Mouse (Mus musculus): ENCODE data around the gene Trub1. TPM values are rescaled to one million over a fixed set of nuclear protein-coding genes. Genes with fewer than 3 reads are reported as not detected.

Trub1 gene
- total RNA-seq, 2 experiments from 2014 or later, result not detected

DNA sequence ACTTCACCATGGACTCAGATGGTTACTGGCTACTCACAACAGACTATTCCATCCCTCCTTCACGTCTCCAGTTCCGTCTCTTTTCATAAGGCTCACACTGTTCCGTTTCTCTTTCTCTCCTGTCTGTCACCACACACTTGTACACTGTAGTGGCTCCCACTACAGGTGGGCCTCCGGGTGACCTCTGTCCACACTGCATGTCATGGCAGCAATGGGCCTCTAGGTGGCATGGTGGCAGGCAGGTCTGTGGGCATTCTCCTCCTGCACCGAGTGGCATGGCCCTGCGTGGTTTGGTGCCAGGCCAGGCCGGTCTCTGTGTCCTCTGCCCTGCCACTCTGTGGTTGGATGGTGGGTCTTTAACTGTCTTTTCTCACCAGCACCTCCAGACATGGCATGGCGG lies 30.1 kb downstream of the Trub1 start:
- 0 out of 2 replicates have a peak, but pooled peaks have one; percentile 35 for ATAC-seq (replicated peaks; ENCODE audit: low FRiP score, poor library complexity, severe bottlenecking)

DNA sequence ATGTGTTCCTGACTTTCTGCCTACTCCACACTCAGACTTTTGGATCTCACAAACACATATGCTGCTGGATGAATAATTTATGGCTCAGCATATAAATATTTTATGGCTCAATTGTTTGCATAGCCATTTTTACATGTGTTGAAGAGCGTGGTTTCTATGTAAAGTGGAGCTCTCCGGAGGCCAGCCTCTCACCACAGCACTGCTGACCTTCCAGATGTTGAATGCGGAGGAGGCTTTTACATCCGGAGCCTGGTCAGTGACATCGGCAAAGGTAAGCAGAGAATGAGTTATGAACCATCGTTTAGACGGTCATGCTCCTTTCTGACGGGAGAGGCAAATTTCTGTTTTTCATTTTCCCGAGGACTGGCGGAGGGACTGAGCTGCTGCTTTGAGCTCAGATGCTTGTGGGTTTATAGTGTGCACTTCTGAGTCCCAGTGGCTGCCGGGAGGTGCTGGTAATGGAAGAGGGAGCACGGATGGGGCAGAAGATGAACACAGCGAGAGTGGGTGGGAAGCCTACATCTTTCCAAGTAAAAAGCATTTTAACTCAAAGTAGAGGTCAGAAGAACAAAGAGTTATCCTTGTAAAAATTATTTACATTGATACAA lies 34.4 kb downstream of the Trub1 start:
- ATAC-seq (replicated peaks; ENCODE audit: low FRiP score, poor library complexity, severe bottlenecking), result no peak

DNA sequence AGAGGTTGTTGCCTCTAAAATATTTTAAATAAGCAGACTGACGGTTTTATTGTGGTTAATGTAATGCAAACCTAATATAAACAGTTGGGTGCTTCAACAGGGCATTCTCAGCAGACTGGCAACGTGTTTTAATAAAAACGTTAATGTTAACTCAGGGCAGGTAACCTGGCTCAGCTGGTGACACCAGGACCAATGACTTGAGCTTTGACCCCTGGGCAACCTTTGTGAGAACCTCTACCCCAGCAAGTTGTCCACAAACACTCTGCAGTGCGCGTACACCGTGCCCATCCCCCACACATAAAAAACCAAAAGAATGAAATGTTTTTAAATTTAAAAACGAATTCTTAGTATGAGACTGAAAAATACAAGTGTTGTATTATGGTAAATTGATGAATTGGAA lies 36.8 kb downstream of the Trub1 start:
- no peak for ATAC-seq (replicated peaks; ENCODE audit: low FRiP score, poor library complexity, severe bottlenecking)

DNA sequence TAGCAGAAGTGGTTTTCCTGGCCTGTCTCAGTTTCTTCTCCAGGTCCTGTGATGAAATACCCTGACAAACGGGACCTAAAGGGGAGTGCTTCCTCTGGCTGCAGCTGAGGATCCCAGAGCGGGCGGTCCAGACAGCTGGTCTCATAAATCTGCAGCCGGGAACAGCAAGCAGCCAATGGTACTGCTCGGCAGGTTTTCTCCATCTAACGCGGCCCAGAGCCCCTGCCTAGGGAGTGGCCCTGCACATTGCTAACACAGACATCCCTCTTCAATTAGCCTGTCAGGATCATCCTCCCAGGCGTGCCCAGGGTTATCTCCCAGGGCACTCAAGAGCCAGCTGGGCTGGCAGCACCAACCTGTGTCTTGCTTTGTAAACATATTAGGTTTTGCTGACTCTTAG lies 38.3 kb downstream of the Trub1 start:
- ATAC-seq (replicated peaks; ENCODE audit: low FRiP score, poor library complexity, severe bottlenecking), result no peak

DNA sequence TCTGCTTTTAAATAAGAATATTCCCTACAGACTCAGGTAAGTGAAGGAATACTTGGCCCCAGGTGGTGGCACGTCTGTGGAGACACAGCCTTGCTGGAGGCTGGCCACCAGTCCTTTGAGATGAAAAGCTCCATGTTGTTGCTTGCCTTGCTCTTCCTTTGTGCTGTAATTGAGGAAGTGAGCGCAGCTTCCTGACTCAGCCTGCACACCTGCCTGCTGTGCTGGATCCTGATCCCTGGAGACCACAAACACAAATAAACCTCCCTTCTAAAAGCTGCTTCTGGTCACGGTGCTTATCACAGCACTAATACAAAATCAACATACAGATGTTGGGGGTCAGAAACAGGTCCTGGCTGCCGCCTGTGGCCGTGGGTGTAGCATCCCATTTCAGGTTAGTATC lies 41.3 kb downstream of the Trub1 start:
- no peak for ATAC-seq (replicated peaks; ENCODE audit: low FRiP score, poor library complexity, severe bottlenecking)

DNA sequence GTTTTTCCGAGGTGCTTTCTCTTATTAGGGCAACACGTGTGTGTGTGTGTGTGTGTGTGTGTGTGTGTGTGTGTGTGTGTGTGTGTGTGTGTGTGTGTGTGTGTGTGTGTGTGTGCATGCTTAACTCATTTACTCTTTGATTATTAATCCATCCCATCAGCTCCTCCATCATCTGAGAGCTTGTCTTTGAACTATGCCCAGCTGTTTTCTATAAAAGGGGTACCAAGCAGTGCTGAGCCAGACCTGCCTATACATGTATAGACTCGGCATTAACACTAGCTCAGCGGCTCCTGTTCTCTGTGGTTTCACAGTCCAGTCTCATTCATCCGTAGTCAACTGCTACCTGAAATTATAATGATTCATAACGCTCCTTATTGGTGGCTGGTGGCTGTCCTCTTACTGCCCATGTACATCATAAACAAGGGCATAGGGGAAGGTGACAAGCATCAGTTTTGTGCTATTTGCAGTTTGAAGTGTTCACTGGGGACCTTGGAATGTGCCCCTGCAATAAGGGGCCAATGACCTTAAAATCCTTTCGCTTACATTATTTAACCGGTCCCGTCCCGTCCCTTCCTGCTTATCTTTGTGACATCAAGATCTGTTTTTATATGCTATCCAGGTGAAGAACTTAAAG lies 45.5 kb downstream of the Trub1 start:
- ATAC-seq (replicated peaks; ENCODE audit: low FRiP score, poor library complexity, severe bottlenecking), result no peak

DNA sequence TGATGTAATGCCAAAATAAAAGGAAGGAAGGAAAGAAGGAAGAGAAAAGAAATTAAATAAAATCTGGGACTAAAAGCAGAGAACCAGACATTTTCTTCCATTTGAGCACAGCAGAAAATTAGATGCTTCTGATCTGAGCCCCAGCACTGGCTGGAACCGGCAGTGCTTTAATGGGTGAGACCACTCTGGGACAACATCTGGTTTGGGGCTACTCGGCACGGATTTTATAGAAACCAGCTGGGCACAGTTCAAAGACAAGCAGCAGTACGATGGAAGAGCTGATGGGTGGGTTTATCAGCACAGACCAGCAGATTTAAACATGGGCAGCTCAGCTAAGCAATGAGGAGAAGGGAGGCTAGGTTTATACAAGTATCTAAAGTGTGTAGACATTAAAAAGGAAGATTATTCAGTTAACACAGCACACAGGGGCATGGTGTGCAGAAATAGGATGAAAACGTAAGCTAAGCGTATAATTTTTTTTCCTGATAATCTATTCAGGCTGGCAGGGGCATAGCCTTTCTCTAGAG lies 46.2 kb downstream of the Trub1 start:
- no peak for ATAC-seq (replicated peaks; ENCODE audit: low FRiP score, poor library complexity, severe bottlenecking)

DNA sequence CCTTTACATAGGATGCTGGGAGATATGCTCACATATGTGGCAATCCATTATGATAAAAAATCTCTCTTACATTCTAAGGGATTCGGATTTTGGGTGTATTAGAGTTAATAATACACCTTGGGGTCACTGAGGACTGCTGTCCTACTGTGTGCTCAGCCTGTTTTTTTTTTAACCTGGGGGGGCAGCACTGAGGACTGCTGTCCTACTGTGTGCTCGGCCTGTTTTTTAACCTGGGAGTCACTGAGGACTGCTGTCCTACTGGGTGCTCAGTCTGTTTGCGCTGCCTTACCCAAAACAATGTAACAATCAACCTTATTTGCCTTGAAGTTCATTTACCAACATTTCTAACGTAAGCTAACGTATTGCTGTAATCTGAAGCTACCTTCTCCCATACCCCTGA lies 47.5 kb downstream of the Trub1 start:
- no peak for ATAC-seq (replicated peaks; ENCODE audit: low FRiP score, poor library complexity, severe bottlenecking)

DNA sequence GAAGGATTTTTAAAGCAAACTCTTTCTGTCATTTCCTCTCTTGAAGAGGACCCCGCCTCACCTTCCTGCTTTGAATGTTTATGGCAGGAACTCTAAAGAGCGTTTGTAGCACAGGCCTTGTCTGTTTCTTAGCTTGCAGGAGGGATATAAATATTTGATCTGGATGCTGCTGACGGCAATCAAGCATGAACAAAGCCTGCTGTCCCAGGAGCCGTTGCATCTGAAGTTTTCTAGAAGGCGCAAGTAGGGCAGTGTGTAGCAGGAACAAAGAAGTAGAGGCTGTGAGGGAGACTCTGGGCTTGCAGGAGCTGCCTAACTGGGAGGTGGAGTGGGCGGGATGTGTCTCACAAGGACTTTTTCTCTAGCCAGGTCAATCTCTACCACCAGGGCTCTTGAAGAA lies 50.4 kb downstream of the Trub1 start:
- no peak for ATAC-seq (replicated peaks; ENCODE audit: low FRiP score, poor library complexity, severe bottlenecking)

DNA sequence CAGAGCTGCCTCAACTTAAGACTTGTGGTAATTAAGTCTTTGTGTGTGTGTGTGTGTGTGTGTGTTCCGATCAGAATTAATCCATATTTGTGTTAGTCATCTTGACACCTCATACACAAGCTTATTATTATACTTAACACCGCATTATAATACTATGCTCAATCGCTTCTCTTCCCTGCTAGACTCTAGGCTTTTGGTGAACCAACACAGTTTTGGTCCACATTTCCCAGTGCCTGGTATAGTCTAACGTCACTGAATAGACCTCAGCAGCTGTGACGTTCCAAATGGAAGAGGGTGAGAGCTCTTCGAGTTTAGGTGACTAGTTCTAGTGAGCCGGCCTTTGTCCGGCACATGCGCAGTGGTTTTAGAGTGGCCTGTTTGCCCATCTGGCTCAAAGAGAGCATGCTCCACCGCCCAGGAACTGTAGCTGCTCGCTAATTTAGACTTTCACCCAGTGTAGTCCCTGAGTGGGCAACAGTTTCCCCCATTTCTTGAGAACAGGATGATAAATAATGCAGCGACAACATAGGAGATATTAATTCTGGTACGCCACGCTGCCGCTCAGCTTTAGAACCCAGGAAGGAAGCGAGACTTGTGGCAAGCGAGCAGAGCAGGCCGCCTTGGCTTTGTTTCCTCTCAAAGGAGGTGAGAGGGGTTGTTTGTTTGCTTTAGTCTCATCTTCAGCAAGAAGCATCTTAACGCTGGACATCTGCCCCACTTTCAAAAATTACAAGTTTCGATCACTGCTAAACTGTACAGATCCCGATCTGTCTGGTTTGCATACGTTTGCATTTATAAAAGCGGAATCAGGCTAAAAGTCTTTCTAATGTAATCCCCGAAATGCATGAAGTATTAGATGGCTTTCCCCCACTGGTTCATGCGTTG lies 52.6 kb downstream of the Trub1 start:
- no peak for ATAC-seq (replicated peaks; ENCODE audit: low FRiP score, poor library complexity, severe bottlenecking)

DNA sequence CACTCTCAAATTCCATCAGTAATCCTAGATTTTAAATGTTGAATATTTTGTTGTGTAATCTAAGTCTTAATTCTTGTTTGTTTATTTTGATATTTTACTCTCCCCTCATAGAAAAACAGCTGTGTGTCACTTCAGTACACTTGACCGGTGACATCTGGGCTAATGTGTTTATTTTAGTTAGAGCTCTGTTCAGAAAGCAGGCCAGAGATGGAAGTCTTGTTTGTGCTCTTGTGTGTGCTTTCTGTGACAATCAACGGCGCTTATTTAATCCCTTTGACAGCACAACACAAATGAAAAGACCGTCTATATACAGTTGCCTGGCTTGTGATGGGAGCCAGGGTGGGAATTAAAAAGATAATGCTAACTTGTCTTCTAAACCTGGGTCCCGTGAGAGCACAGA lies 53.9 kb downstream of the Trub1 start:
- no peak for ATAC-seq (replicated peaks; ENCODE audit: low FRiP score, poor library complexity, severe bottlenecking)

DNA sequence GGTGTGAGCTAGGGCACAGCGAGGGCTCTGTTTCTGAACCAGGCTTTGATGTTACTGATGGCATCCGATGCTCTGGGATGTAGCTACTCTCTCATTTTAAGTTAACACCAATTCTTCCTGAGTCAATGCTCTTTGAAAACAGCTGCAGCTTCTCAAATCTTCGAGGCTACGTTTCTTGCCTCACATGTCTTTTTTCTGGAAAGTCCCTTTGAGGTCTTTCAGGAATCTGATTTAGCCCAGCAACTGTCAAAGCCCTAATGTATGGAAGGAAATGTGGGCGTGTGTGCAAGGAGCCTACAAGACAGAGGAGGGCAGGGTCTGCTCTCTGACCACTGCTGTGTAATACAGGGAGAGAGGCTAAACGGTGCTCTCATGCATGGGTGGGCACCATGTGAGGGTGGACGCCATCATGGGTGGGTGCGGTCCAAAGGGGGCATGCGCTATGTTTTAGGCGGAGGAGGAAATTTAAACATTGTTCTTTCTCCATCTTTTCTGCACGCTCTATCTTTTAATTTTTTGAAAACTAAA lies 55.6 kb downstream of the Trub1 start:
- ATAC-seq (replicated peaks; ENCODE audit: low FRiP score, poor library complexity, severe bottlenecking), result no peak

DNA sequence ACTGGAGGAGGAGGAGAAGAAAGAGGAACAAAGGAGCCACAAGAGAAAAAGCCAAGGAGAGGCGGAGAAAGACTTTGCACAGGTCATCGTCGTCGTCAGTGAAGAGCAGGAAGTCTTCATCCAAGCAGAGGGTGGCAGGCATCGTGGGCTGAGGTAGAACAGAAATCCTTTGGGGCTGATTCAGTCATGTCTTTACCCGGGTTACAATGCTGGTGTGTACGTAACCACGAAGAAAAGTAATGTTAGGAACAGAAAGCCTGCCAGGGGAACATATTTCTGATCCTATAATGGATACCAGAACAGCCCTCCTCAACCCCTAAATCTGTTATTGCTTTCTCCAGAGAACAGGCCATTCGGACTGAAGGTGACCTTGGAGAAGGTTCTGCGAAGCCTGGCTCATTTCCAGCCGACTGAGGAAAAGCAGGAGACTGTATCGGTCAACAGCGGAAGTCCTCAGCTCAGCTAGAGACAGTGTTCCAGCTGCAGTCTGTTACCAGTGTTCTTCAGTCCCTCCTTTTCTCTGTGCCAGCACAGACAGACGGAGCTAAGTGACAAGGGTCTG lies 57.1 kb downstream of the Trub1 start:
- ATAC-seq (replicated peaks; ENCODE audit: low FRiP score, poor library complexity, severe bottlenecking), result no peak

DNA sequence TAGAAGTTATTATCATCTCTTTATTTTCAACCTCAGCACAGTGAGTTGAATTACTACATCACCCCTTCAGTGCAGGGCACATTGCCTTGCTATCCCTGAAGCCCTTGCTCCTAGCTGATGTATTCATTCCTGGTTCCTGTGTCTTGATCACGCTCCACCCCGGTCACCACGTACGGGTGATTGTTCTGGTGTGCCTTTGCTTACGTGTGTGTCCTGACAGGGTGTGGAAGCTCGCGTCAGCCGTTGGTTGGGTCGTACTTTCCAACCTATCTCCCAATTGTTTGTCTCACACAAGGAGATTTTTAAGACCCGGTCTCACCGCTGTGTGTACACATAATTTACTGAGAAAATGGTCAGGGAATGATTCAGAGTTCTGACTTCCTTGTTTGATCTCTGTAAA lies 58.1 kb downstream of the Trub1 start:
- no peak for ATAC-seq (replicated peaks; ENCODE audit: low FRiP score, poor library complexity, severe bottlenecking)

DNA sequence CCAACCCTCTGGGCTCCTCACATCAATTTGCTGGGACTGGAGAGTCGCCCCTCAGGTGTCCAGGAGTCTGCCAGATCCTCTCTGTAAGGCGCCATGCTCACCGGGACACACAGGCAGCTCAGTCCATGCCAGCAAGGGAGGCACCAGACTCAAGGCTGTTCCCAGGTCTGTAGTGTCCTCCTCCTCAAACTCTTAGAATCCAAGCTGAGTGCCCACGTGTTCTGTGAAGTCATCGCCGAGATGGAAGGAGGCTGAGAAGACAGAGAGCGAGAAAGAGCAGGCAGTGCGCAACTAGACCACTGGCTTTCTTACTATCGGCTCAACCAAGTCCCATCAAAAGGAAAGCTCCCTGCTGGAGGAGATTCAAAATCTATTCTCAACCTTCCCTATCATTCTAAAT lies 60.4 kb downstream of the Trub1 start:
- ATAC-seq (replicated peaks; ENCODE audit: low FRiP score, poor library complexity, severe bottlenecking), result no peak

DNA sequence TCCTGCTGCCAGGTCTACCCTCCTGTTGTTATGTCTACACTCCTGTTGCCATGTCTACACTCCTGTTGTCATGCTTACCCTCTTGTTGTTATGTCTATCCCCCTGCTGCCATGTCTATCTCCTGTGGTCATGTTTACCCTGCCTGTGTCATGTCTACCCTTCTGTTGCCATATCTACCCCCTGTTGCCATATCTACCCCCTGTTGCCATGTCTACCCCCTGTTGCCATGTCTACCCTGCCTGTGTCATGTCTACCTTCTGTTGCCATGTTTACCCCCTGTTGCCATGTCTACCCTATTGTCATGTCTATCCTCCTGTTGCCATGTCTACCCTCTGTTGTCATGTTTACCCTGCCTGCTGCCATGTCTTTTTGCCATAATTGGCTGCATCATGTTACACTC lies 69.0 kb downstream of the Trub1 start:
- ATAC-seq (replicated peaks; ENCODE audit: low FRiP score, poor library complexity, severe bottlenecking), result no peak

DNA sequence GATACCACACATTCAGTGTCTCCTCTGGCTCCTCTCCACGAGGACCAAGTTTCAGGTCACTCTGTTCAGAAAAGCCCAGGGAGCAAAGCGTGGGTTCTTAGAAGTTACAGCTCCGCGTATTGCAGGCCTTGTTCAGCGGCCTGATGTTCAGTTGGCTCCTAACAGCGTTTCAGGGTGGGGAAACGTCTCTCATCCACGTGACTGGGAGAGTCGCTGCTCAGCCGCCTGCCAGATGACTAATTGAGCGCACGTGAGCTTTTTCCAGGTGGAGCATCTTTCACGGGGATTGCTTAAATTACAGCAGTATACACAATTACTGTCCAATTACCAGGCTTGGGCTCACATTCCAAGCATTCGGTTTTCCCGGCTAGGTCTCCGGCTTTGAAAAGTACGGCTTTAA lies 70.7 kb downstream of the Trub1 start:
- ATAC-seq (replicated peaks; ENCODE audit: low FRiP score, poor library complexity, severe bottlenecking), result no peak

DNA sequence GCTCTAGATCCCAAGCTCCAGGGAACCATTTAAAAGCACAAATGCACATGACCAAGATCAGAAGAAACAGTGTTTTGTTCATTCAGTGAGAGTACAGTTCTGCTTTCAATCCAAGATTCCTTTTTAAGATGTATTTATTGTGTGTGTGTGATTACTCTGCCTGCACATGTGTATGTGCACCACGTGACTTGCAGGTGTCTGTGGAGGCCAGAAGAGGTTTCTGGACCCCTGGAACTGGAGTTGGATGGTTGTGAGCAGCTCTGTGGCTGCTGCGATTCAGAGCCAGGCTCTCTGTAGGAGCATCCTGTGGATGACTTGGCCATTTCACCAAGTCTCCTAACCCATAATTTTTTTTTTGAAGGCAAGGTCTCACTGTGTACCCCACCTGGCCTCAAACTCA lies 73.0 kb downstream of the Trub1 start:
- ATAC-seq (replicated peaks; ENCODE audit: low FRiP score, poor library complexity, severe bottlenecking), result no peak

DNA sequence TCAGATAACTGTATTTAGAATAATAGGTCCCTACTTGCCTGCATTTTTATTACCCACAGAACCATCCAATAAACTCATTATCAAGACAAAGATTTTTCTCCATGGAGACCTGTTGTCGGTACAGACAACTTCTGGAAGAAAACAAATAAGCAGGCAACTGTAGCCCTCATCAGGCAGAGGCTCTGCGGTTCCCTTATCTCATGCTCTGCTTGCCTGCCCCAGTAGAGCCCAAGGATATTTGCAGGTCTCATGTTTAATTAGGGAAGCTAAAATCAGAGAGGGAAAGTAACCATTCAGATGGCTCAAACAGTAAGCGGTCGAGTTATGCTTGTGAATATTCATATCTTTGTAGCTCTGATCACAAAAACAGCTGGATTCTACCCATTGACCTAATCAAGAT lies 77.5 kb downstream of the Trub1 start:
- ATAC-seq (replicated peaks; ENCODE audit: low FRiP score, poor library complexity, severe bottlenecking), result no peak

DNA sequence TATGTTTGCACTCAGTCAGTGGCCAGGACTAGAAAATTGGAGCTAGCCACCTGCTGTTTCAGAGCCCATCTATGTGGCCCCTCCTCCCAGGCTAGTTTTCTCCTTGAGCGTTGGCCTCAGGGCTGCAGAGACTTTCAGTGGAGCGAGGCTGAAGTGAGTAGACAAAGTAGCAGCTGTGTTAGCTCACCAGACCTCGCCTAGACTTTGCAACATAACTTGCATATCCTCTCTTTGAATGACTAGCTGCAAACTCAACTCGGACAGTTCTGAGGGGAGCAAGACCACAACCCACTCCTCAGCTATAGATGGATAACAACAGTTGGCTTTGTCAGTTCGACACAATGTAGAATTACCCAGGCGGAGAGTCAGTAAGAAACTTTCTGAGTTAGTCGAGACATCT lies 81.5 kb downstream of the Trub1 start:
- ATAC-seq (replicated peaks; ENCODE audit: low FRiP score, poor library complexity, severe bottlenecking), result no peak
